Mouse (Mus musculus): ENCODE results near the gene Ube2cbp.

Ube2cbp gene

GRCm38 (mm10) chr9:86315700-86316099 is 149.1 kb downstream of the Ube2cbp start:
- DNase-seq, result no peak

- no peak for DNase-seq
These were observed 156.1 kb downstream of the Ube2cbp start for GRCm38 (mm10) chr9:86308616-86309015.

- no peak for DNase-seq
These were observed 158.2 kb downstream of the Ube2cbp start for GRCm38 (mm10) chr9:86306556-86306955.

- DNase-seq, result no peak
These were observed 163.3 kb downstream of the Ube2cbp start for GRCm38 (mm10) chr9:86301407-86301806.

GRCm38 (mm10) chr9:86298596-86298995 is 166.2 kb downstream of the Ube2cbp start:
- no peak for DNase-seq

- no peak for DNase-seq
These were observed 166.6 kb downstream of the Ube2cbp start for GRCm38 (mm10) chr9:86298131-86298530.

GRCm38 (mm10) chr9:86296683-86297638 is 167.8 kb downstream of the Ube2cbp start:
- DNase-seq, result no peak

GRCm38 (mm10) chr9:86287570-86287954 is 177.2 kb downstream of the Ube2cbp start:
- no peak for DNase-seq

GRCm38 (mm10) chr9:86286830-86287569 is 177.8 kb downstream of the Ube2cbp start:
- DNase-seq, result no peak

GRCm38 (mm10) chr9:86282555-86282954 is 182.2 kb downstream of the Ube2cbp start:
- DNase-seq, result no peak

- no peak for DNase-seq
These were observed 183.6 kb downstream of the Ube2cbp start for GRCm38 (mm10) chr9:86281147-86281467.

GRCm38 (mm10) chr9:86280461-86281146 is 184.1 kb downstream of the Ube2cbp start:
- DNase-seq, result no peak

- DNase-seq, result no peak
These were observed 195.2 kb downstream of the Ube2cbp start for GRCm38 (mm10) chr9:86269541-86269940.

GRCm38 (mm10) chr9:86266658-86267057 is 198.1 kb downstream of the Ube2cbp start:
- DNase-seq, result no peak
